In genomic region chr1:47163808-47164410, GRCm38 (mm10) we compare ENCODE assay signal across 15 mouse cellular contexts.
DNase-seq lines count a peak whose midpoint lies in the region; ATAC-seq lines count a peak whose summit lies in the region.
"Had no signal": no experiment of that assay in that cellular context is flagged by ENCODE, and none has a peak within 500 bp of the region (broad histone marks: within the 10 kb centered on the region; RNA-seq: fewer than 3 reads in every experiment).

No protein-coding gene starts in this region.

- 53% methylated on average over 1 of the region's 1 CpGs for WGBS in embryonic facial prominence, embryonic 14.5 days
- WGBS in hindbrain, embryonic 16.5 days: 29% methylated on average over 1 of the region's 1 CpGs
- 28% methylated on average over 1 of the region's 1 CpGs for WGBS in neural tube, embryonic 12.5 days

- H3K9me3 ChIP-seq in embryonic facial prominence, embryonic 14.5 days (ENCODE audit: control insufficient read depth, low read length): no peaks in the 10 kb centered on the region
- no peaks in the 10 kb centered on the region for H3K9me3 ChIP-seq in hindbrain, embryonic 16.5 days (ENCODE audit: control insufficient read depth, low read length)
- H3K9me3 ChIP-seq in neural tube, embryonic 12.5 days: no peaks in the 10 kb centered on the region
- H3K9me3 ChIP-seq: heart, embryonic 15.5 days; liver, embryonic 15.5 days had no signal

- no peaks in the 10 kb centered on the region for H3K4me1 ChIP-seq in embryonic facial prominence, embryonic 14.5 days (ENCODE audit: control insufficient read depth, insufficient read depth, low read length)
- no peaks in the 10 kb centered on the region for H3K4me1 ChIP-seq in hindbrain, embryonic 16.5 days (ENCODE audit: control insufficient read depth, insufficient read depth, low read depth, low read length)
- H3K4me1 ChIP-seq in neural tube, embryonic 12.5 days: peaks cover 3% of the 10 kb centered on the region; the same call in 1 of the 2 replicates
- H3K4me1 ChIP-seq: heart, embryonic 15.5 days; liver, embryonic 15.5 days had no signal

- intact Hi-C loops in left cerebral cortex, postnatal 4 days (cut with DNase I): no loop called here

- H3K27ac ChIP-seq in embryonic facial prominence, embryonic 14.5 days (replicated peaks; ENCODE audit: low read depth, low read length): no peak overlapping the region
- no peak overlapping the region for H3K27ac ChIP-seq in hindbrain, embryonic 16.5 days (ENCODE audit: low read depth, low read length)
- H3K27ac ChIP-seq in neural tube, embryonic 12.5 days: no peak overlapping the region
- H3K27ac ChIP-seq: heart, embryonic 15.5 days; liver, embryonic 15.5 days; stomach, postnatal 0 days had no signal

- DNase-seq in embryo, embryonic 10 days (ENCODE audit: low spot score): peak; percentile 9
- DNase-seq in embryonic facial prominence, embryonic 14.5 days (ENCODE audit: low spot score): peak; percentile 56
- DNase-seq in left cerebral cortex, postnatal 4 days: no peak
- DNase-seq in cerebellum, postnatal 10 days: no peak
- DNase-seq: cerebellum, adult 9-11 months; gastrocnemius, postnatal 36 days; kidney, postnatal 25 days had no signal

- no peaks in the 10 kb centered on the region for H3K27me3 ChIP-seq in embryonic facial prominence, embryonic 14.5 days (replicated peaks; ENCODE audit: control insufficient read depth, insufficient read depth, low read length)
- H3K27me3 ChIP-seq in hindbrain, embryonic 16.5 days (replicated peaks; ENCODE audit: control insufficient read depth, insufficient read depth, low read length): no peaks in the 10 kb centered on the region
- H3K27me3 ChIP-seq in neural tube, embryonic 12.5 days (replicated peaks): no peaks in the 10 kb centered on the region
- H3K27me3 ChIP-seq: CH12.LX; heart, embryonic 15.5 days; liver, embryonic 15.5 days had no signal

- H3K4me2 ChIP-seq in embryonic facial prominence, embryonic 14.5 days (ENCODE audit: low read depth, low read length): no peak overlapping the region
- no peak overlapping the region for H3K4me2 ChIP-seq in hindbrain, embryonic 16.5 days (ENCODE audit: low read length)
- no peak overlapping the region for H3K4me2 ChIP-seq in neural tube, embryonic 12.5 days (replicated peaks)
- H3K4me2 ChIP-seq: heart, embryonic 15.5 days; liver, embryonic 15.5 days had no signal

- H3K36me3 ChIP-seq in embryonic facial prominence, embryonic 14.5 days (ENCODE audit: control insufficient read depth, insufficient read depth, low read length): no peaks in the 10 kb centered on the region
- H3K36me3 ChIP-seq in hindbrain, embryonic 16.5 days (ENCODE audit: control insufficient read depth, insufficient read depth, low read length): no peaks in the 10 kb centered on the region
- no peaks in the 10 kb centered on the region for H3K36me3 ChIP-seq in neural tube, embryonic 12.5 days
- H3K36me3 ChIP-seq: heart, embryonic 15.5 days; liver, embryonic 15.5 days had no signal

- no peak overlapping the region for H3K4me3 ChIP-seq in embryonic facial prominence, embryonic 14.5 days (ENCODE audit: low read depth, low read length)
- no peak overlapping the region for H3K4me3 ChIP-seq in hindbrain, embryonic 16.5 days (ENCODE audit: low read length)
- no peak overlapping the region for H3K4me3 ChIP-seq in neural tube, embryonic 12.5 days
- H3K4me3 ChIP-seq: heart, embryonic 15.5 days; liver, embryonic 15.5 days had no signal

- ATAC-seq in embryonic facial prominence, embryonic 14.5 days (ENCODE audit: low read depth): peak; percentile 93
- peak; percentile 79; the same call in 1 of the 2 replicates for ATAC-seq in hindbrain, embryonic 16.5 days
- peak; percentile 72 for ATAC-seq in neural tube, embryonic 12.5 days (ENCODE audit: low FRiP score, low read depth)
- ATAC-seq in megakaryocyte progenitor cell, adult 5-6 weeks (replicated peaks; ENCODE audit: poor library complexity): no peak
- ATAC-seq: intestine, embryonic 16.5 days had no signal

- no peak overlapping the region for H3K9ac ChIP-seq in embryonic facial prominence, embryonic 14.5 days (ENCODE audit: low read depth, low read length)
- H3K9ac ChIP-seq in hindbrain, embryonic 16.5 days (ENCODE audit: low read depth, low read length): no peak overlapping the region
- H3K9ac ChIP-seq in neural tube, embryonic 12.5 days: no peak overlapping the region
- H3K9ac ChIP-seq: heart, embryonic 15.5 days; liver, embryonic 15.5 days had no signal

Comparison
In these comparisons a context has a peak if more than half of its experiments do, and no peak if none do; other contexts are left out.
1. DNase-seq: peak in embryo, embryonic 10 days (single experiment) and embryonic facial prominence, embryonic 14.5 days (single experiment); none in left cerebral cortex, postnatal 4 days (single experiment) and cerebellum, postnatal 10 days (0 of 2).